Mouse (Mus musculus): ENCODE data around the gene Dnajc6. TPM values are rescaled to one million over a fixed set of nuclear protein-coding genes. Genes with fewer than 3 reads are reported as not detected.

Dnajc6 gene
- polyA plus RNA-seq, 1 experiment: 31.9 TPM

DNA sequence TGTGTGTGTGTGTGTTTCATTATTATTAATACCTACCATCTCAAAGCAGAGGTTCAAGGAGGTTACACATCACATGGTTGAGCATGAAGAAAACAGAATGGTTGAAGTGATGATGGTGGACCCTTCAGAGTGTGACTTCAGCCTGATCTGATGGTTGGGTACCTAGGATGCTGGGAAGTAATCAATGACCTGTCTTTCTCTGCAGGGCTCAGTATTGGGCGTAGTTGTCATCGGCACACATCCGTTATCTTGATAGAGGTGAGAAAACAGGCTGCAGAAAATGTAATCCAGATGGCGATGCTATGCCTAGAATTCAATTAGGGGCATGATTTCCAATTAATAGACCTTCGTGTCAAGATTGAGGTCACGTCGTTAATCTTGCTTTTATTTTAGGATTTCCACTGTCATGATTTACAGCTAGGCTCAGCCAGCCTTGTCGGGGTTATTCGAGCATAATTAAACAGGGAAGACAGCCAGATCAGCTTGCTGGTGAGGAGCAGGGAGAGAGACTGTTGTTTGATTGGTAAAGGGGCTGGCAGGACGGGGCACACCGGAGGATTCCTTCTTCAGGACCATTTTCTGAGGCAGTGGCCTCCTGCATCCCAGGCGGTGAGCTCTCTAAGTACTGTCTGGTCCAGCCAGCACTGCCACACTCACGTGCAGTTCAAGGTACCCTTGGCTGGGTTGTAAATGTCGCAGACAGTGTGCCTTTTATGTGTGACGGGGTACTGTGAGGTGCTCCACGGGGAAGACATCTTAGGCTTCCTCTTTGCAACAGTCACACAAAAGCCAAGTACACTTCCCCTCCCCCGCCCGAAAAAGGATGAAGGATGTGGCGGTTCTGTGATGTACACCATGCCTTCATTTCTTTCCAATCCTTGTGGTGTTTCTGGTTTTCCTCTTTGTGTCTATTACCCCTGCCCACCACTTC lies 88.3 kb downstream of the Dnajc6 start:
- no peaks in the 10 kb centered on the region for H3K36me3 ChIP-seq (ENCODE audit: control insufficient read depth, insufficient read depth, low read length)
- no peaks in the 10 kb centered on the region for H3K27me3 ChIP-seq (ENCODE audit: control insufficient read depth, insufficient read depth, low read length)
- H3K27ac ChIP-seq (ENCODE audit: control insufficient read depth, insufficient read depth, low read length): no peak overlapping the region
- TF ChIP-seq CTCF (IDR thresholded peaks at IDR 0.05; ENCODE audit: borderline replicate concordance, control insufficient read depth, extremely low read depth, insufficient read depth, low read length, poor library complexity): no peak
- no peak for TF ChIP-seq POLR2A (IDR thresholded peaks at IDR 0.05; ENCODE audit: control insufficient read depth, extremely low read depth, insufficient read depth, low read length, poor library complexity)
- peaks cover 9% of the 10 kb centered on the region for H3K4me1 ChIP-seq (replicated peaks; ENCODE audit: control insufficient read depth, insufficient read depth, low read length)
- WGBS: 60% methylated on average over 19 of the region's 19 CpGs
- peak; percentile 13 for DNase-seq
- H3K4me3 ChIP-seq (ENCODE audit: control insufficient read depth, insufficient read depth, low read length): no peak overlapping the region

- 70% methylated on average over 8 of the region's 8 CpGs for WGBS
- Histone ChIP-seq H3K4me3 (ENCODE audit: control insufficient read depth, insufficient read depth, low read length) (no peak overlapping the region), H3K27ac (ENCODE audit: control insufficient read depth, insufficient read depth, low read length) (no peak overlapping the region), H3K4me1 (replicated peaks; ENCODE audit: control insufficient read depth, insufficient read depth, low read length) (peaks cover 9% of the 10 kb centered on the region), H3K36me3 (ENCODE audit: control insufficient read depth, insufficient read depth, low read length) (no peaks in the 10 kb centered on the region), H3K27me3 (ENCODE audit: control insufficient read depth, insufficient read depth, low read length) (no peaks in the 10 kb centered on the region)
- DNase-seq: no peak
- TF ChIP-seq CTCF (IDR thresholded peaks at IDR 0.05; ENCODE audit: borderline replicate concordance, control insufficient read depth, extremely low read depth, insufficient read depth, low read length, poor library complexity) (no peak), POLR2A (IDR thresholded peaks at IDR 0.05; ENCODE audit: control insufficient read depth, extremely low read depth, insufficient read depth, low read length, poor library complexity) (no peak)
These were observed 89.2 kb downstream of the Dnajc6 start for GRCm38 (mm10) chr4:101585455-101586184.

DNA sequence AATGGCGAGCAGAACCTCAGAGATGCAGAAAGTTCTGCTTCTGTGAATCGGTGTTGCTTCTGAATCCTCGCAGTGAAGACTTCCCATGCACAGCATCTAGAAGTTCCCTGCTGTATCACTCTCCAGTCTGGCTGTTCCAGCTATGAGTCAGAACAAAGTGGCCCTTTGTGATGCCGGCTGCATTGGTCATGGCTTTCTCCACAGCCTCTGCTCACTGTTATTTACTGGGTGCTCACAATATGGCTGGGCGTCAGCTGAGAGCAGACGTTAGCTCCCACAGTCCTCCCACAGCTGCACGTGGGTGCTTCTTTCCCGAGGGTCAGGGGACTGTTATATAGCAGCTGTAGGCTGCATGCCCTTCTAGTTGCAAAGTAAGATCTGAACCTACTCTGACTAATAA lies 92.5 kb downstream of the Dnajc6 start:
- Histone ChIP-seq H3K4me3 (ENCODE audit: control insufficient read depth, insufficient read depth, low read length) (no peak overlapping the region), H3K36me3 (ENCODE audit: control insufficient read depth, insufficient read depth, low read length) (no peaks in the 10 kb centered on the region), H3K27ac (ENCODE audit: control insufficient read depth, insufficient read depth, low read length) (no peak overlapping the region), H3K4me1 (replicated peaks; ENCODE audit: control insufficient read depth, insufficient read depth, low read length) (peaks cover 14% of the 10 kb centered on the region), H3K27me3 (ENCODE audit: control insufficient read depth, insufficient read depth, low read length) (no peaks in the 10 kb centered on the region)
- no peak for TF ChIP-seq CTCF (IDR thresholded peaks at IDR 0.05; ENCODE audit: borderline replicate concordance, control insufficient read depth, extremely low read depth, insufficient read depth, low read length, poor library complexity)
- no peak for TF ChIP-seq POLR2A (IDR thresholded peaks at IDR 0.05; ENCODE audit: control insufficient read depth, extremely low read depth, insufficient read depth, low read length, poor library complexity)
- DNase-seq: no peak
- 88% methylated on average over 8 of the region's 8 CpGs for WGBS

- no peak for TF ChIP-seq POLR2A (IDR thresholded peaks at IDR 0.05; ENCODE audit: control insufficient read depth, extremely low read depth, insufficient read depth, low read length, poor library complexity)
- no peak for TF ChIP-seq CTCF (IDR thresholded peaks at IDR 0.05; ENCODE audit: borderline replicate concordance, control insufficient read depth, extremely low read depth, insufficient read depth, low read length, poor library complexity)
- H3K27ac ChIP-seq (ENCODE audit: control insufficient read depth, insufficient read depth, low read length): no peak overlapping the region
- 97% methylated on average over 3 of the region's 3 CpGs for WGBS
- no peak overlapping the region for H3K4me3 ChIP-seq (ENCODE audit: control insufficient read depth, insufficient read depth, low read length)
- no peaks in the 10 kb centered on the region for H3K27me3 ChIP-seq (ENCODE audit: control insufficient read depth, insufficient read depth, low read length)
- peaks cover 13% of the 10 kb centered on the region for H3K4me1 ChIP-seq (replicated peaks; ENCODE audit: control insufficient read depth, insufficient read depth, low read length)
- no peaks in the 10 kb centered on the region for H3K36me3 ChIP-seq (ENCODE audit: control insufficient read depth, insufficient read depth, low read length)
- no peak for DNase-seq
These were observed 93.3 kb downstream of the Dnajc6 start for GRCm38 (mm10) chr4:101589771-101590170.

GRCm38 (mm10) chr4:101591400-101591799 lies 95.0 kb downstream of the Dnajc6 start:
- WGBS: 100% methylated on average over 1 of the region's 1 CpGs
- H3K36me3 ChIP-seq (ENCODE audit: control insufficient read depth, insufficient read depth, low read length): no peaks in the 10 kb centered on the region
- peaks cover 5% of the 10 kb centered on the region; the same call in 1 of the 2 replicates for H3K4me1 ChIP-seq (replicated peaks; ENCODE audit: control insufficient read depth, insufficient read depth, low read length)

DNA sequence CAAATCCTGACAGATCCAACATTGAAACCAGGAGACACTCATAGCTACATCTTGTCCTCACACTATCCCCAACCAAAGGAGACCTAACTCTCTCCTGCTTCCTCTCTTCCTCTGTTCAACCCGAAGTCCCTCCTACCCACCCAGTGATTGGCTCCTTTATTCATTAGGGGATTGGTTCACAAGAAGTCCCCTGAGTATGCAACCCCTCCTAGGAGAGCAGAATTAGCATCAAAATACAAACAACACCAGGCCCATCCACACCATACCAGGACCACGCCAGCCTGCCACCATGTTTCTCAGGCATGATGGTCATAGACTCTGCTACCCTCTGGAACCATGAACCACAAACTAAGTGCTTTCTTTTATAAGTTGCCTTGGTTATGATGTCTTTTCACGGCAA lies 96.0 kb downstream of the Dnajc6 start:
- H3K27me3 ChIP-seq (ENCODE audit: control insufficient read depth, insufficient read depth, low read length): no peaks in the 10 kb centered on the region
- no peaks in the 10 kb centered on the region for H3K36me3 ChIP-seq (ENCODE audit: control insufficient read depth, insufficient read depth, low read length)
- no peak for DNase-seq
- H3K4me3 ChIP-seq (ENCODE audit: control insufficient read depth, insufficient read depth, low read length): no peak overlapping the region
- no peak for TF ChIP-seq CTCF (IDR thresholded peaks at IDR 0.05; ENCODE audit: borderline replicate concordance, control insufficient read depth, extremely low read depth, insufficient read depth, low read length, poor library complexity)
- TF ChIP-seq POLR2A (IDR thresholded peaks at IDR 0.05; ENCODE audit: control insufficient read depth, extremely low read depth, insufficient read depth, low read length, poor library complexity): no peak
- peaks cover 5% of the 10 kb centered on the region; the same call in 1 of the 2 replicates for H3K4me1 ChIP-seq (replicated peaks; ENCODE audit: control insufficient read depth, insufficient read depth, low read length)
- 90% methylated on average over 3 of the region's 3 CpGs for WGBS
- H3K27ac ChIP-seq (ENCODE audit: control insufficient read depth, insufficient read depth, low read length): no peak overlapping the region

More at GRCm38 (mm10) chr4:101591400-101591799, 95.0 kb downstream of the Dnajc6 start:
- H3K27ac ChIP-seq (ENCODE audit: control insufficient read depth, insufficient read depth, low read length): no peak overlapping the region
- TF ChIP-seq CTCF (IDR thresholded peaks at IDR 0.05; ENCODE audit: borderline replicate concordance, control insufficient read depth, extremely low read depth, insufficient read depth, low read length, poor library complexity) (no peak; the same call in 1 of the 2 replicates), POLR2A (IDR thresholded peaks at IDR 0.05; ENCODE audit: control insufficient read depth, extremely low read depth, insufficient read depth, low read length, poor library complexity) (no peak)
- H3K27me3 ChIP-seq (ENCODE audit: control insufficient read depth, insufficient read depth, low read length): no peaks in the 10 kb centered on the region
- no peak for DNase-seq
- H3K4me3 ChIP-seq (ENCODE audit: control insufficient read depth, insufficient read depth, low read length): no peak overlapping the region
